Mouse (Mus musculus): ENCODE results near the gene Rab3a. TPM values are rescaled to one million over a fixed set of nuclear protein-coding genes. Genes with fewer than 3 reads are reported as not detected.

The Rab3a gene
- polyA plus RNA-seq, 1 experiment from 2014 or later = 56.6 TPM

GRCm38 (mm10) chr8:70719796-70720270, 34.6 kb upstream of the Rab3a start:
- DNase-seq (ENCODE audit: low spot score, missing footprints) = no peak

DNA sequence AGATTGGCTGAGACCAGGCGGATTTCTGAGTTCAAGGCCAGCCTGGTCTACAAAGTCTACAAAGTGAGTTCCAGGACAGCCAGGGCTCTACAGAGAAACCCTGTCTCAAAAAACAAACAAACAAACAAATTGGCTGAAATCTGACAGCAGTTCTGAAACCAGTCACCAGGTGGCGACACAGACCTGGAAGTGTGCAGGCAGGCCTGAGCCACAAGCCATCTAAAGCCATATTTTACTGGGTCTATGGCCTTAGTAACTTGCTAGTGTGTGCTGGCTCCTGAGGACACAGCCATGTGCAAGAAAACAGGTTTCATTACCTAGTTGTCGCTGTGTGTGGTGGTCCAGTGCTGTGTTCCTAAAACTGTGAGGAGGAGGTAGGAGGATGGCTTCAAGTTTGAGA, 33.7 kb upstream of the Rab3a start:
- 2% methylated on average over 3 of the region's 3 CpGs for WGBS
- no peaks in the 10 kb centered on the region for H3K27me3 ChIP-seq (ENCODE audit: control insufficient read depth, insufficient read depth, low read length)
- no peaks in the 10 kb centered on the region for H3K9me3 ChIP-seq (ENCODE audit: control insufficient read depth, low read length)
- DNase-seq (ENCODE audit: low spot score, missing footprints) (peak; percentile 98), ATAC-seq (ENCODE audit: low FRiP score) (peak; percentile 51; the same call in 1 of the 2 replicates)
- H3K27ac ChIP-seq (ENCODE audit: low read depth, low read length) = no peak overlapping the region
- H3K4me1 ChIP-seq (ENCODE audit: control insufficient read depth, insufficient read depth, low read length) = no peaks in the 10 kb centered on the region
- H3K9ac ChIP-seq (ENCODE audit: low read length) = no peak overlapping the region
- H3K4me2 ChIP-seq = no peak overlapping the region
- no peak overlapping the region for H3K4me3 ChIP-seq (ENCODE audit: low read depth, low read length)
- no peaks in the 10 kb centered on the region for H3K36me3 ChIP-seq (ENCODE audit: control insufficient read depth, insufficient read depth, low read length)

More at GRCm38 (mm10) chr8:70719796-70720270, 34.6 kb upstream of the Rab3a start:
- H3K4me3 ChIP-seq (ENCODE audit: low read depth, low read length) = no peak overlapping the region
- no peaks in the 10 kb centered on the region for H3K9me3 ChIP-seq (ENCODE audit: control insufficient read depth, low read length)
- no peaks in the 10 kb centered on the region for H3K27me3 ChIP-seq (ENCODE audit: control insufficient read depth, insufficient read depth, low read length)
- H3K27ac ChIP-seq (ENCODE audit: low read depth, low read length) = no peak overlapping the region
- no peak for ATAC-seq (ENCODE audit: low FRiP score)
- no peaks in the 10 kb centered on the region for H3K4me1 ChIP-seq (ENCODE audit: control insufficient read depth, insufficient read depth, low read length)
- H3K36me3 ChIP-seq (ENCODE audit: control insufficient read depth, insufficient read depth, low read length) = no peaks in the 10 kb centered on the region
- H3K4me2 ChIP-seq = no peak overlapping the region
- no peak overlapping the region for H3K9ac ChIP-seq (ENCODE audit: low read length)
- 73% methylated on average over 9 of the region's 9 CpGs for WGBS

- H3K9me3 ChIP-seq (ENCODE audit: control insufficient read depth, low read length) = no peaks in the 10 kb centered on the region
- H3K36me3 ChIP-seq (ENCODE audit: control insufficient read depth, insufficient read depth, low read length) = no peaks in the 10 kb centered on the region
- ATAC-seq (ENCODE audit: low FRiP score) = no peak
- no peak overlapping the region for H3K4me3 ChIP-seq (ENCODE audit: low read depth, low read length)
- no peak for DNase-seq (ENCODE audit: low spot score, missing footprints)
- H3K4me1 ChIP-seq (ENCODE audit: control insufficient read depth, insufficient read depth, low read length) = no peaks in the 10 kb centered on the region
- H3K27me3 ChIP-seq (ENCODE audit: control insufficient read depth, insufficient read depth, low read length) = no peaks in the 10 kb centered on the region
- WGBS = 83% methylated on average over 8 of the region's 8 CpGs
- H3K9ac ChIP-seq (ENCODE audit: low read length) = no peak overlapping the region
- H3K27ac ChIP-seq (ENCODE audit: low read depth, low read length) = no peak overlapping the region
- no peak overlapping the region for H3K4me2 ChIP-seq
Measured at GRCm38 (mm10) chr8:70721601-70722000, 32.9 kb upstream of the Rab3a start.

DNA sequence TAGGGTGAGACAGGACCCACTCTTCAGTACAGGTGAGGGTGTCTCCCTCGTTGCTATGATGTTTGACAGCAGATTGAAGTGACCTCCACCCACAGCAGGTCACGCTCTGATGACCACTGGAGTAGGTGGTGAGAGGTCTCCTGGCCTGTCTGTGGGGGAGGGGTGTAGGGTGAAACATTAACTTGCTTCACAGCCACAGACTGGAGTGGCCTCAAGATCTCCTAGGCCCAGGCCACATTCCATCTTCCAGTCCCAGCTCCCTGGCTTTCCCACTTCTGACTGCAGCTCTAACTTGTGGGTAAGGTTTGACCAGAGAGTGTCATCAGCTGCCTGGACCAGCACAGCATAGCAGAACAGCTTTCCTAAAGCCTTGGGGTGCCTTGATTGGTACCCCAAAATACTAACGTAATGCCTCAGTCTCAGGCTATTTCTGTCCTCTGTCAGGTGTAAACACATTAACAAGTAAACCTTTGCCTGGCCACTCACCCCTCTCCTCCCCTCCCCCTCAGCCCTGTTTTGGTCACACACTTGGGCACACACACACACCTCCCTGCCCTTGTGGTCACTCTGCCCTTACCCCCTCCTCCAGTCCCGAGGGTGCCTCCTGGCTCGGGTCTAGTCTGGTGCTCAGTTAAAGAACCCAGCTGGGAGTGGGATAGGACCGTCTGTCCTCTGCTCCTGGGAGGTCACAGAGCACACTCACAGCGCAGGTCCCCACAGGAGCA, 30.8 kb upstream of the Rab3a start, which contains the start of gene Pde4c:
Pde4c (plus strand) TSS at position 235 of the 725 bp plus-strand sequence.
- Histone ChIP-seq H3K4me1 (ENCODE audit: control insufficient read depth, insufficient read depth, low read length) (no peaks in the 10 kb centered on the region), H3K9me3 (ENCODE audit: control insufficient read depth, low read length) (no peaks in the 10 kb centered on the region), H3K9ac (ENCODE audit: low read length) (no peak within 1 kb of the TSS), H3K4me3 (ENCODE audit: low read depth, low read length) (no peak within 1 kb of the TSS), H3K4me2 (no peak within 1 kb of the TSS), H3K36me3 (ENCODE audit: control insufficient read depth, insufficient read depth, low read length) (no peaks in the 10 kb centered on the region), H3K27ac (ENCODE audit: low read depth, low read length) (no peak within 1 kb of the TSS), H3K27me3 (ENCODE audit: control insufficient read depth, insufficient read depth, low read length) (peaks cover under 1% of the 10 kb centered on the region)
- 69% methylated on average over 7 of the region's 7 CpGs for WGBS
- DNase-seq (ENCODE audit: low spot score, missing footprints) (no peak), ATAC-seq (ENCODE audit: low FRiP score) (no peak)

- no peak overlapping the region for H3K27ac ChIP-seq (ENCODE audit: low read depth, low read length)
- no peak for ATAC-seq (ENCODE audit: low FRiP score)
- H3K9me3 ChIP-seq (ENCODE audit: control insufficient read depth, low read length) = no peaks in the 10 kb centered on the region
- H3K36me3 ChIP-seq (ENCODE audit: control insufficient read depth, insufficient read depth, low read length) = no peaks in the 10 kb centered on the region
- WGBS = 78% methylated on average over 12 of the region's 12 CpGs
- DNase-seq (ENCODE audit: low spot score, missing footprints) = no peak
- H3K9ac ChIP-seq (ENCODE audit: low read length) = no peak overlapping the region
- peaks cover 6% of the 10 kb centered on the region for H3K27me3 ChIP-seq (ENCODE audit: control insufficient read depth, insufficient read depth, low read length)
- H3K4me3 ChIP-seq (ENCODE audit: low read depth, low read length) = no peak overlapping the region
- H3K4me2 ChIP-seq = no peak overlapping the region
- no peaks in the 10 kb centered on the region for H3K4me1 ChIP-seq (ENCODE audit: control insufficient read depth, insufficient read depth, low read length)
Measured at GRCm38 (mm10) chr8:70724216-70724615, 30.3 kb upstream of the Rab3a start.

DNA sequence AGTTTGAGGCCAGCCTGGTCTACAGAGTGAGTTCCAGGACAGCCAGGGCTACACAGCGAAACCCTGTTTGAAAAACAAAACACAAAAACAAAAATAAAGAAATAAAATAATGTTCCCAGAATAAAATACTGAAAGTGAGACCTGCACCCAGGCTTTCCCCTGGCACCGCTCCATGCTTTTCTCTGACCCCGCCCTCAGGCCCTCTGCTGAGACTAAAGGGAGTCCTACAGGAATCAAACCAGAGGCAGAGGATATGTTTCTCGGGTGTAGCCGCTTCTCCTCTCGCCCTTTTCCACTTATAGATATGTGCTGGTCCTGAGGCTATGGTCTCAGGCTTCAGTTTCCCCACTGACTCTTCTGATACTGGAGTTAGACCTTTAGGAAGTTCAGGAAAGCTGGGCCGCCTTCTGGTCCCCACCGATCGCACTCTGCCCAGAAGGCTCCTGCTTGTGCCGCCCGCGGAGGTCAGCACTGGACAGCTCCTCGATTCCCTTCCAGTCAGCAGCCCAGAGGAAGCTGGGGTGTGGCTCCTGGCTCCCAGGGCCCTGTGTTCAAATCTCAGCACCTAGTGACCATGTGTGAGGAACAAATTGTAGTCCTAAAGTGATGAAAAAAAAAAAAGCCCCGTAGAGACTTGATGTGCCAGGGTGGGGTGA, 28.6 kb upstream of the Rab3a start:
- no peak overlapping the region for H3K4me3 ChIP-seq (ENCODE audit: low read depth, low read length)

GRCm38 (mm10) chr8:70726721-70727120, 27.8 kb upstream of the Rab3a start:
- Histone ChIP-seq H3K4me3 (ENCODE audit: low read depth, low read length) (no peak overlapping the region), H3K9ac (ENCODE audit: low read length) (no peak overlapping the region), H3K4me2 (no peak overlapping the region), H3K36me3 (ENCODE audit: control insufficient read depth, insufficient read depth, low read length) (no peaks in the 10 kb centered on the region), H3K4me1 (ENCODE audit: control insufficient read depth, insufficient read depth, low read length) (peaks cover 3% of the 10 kb centered on the region; the same call in 1 of the 2 replicates), H3K27ac (ENCODE audit: low read depth, low read length) (no peak overlapping the region), H3K9me3 (ENCODE audit: control insufficient read depth, low read length) (no peaks in the 10 kb centered on the region), H3K27me3 (ENCODE audit: control insufficient read depth, insufficient read depth, low read length) (peaks cover 18% of the 10 kb centered on the region)
- WGBS = 42% methylated on average over 11 of the region's 11 CpGs
- ATAC-seq (ENCODE audit: low FRiP score) = no peak
- no peak for DNase-seq (ENCODE audit: low spot score, missing footprints)

More for the DNA sequence above, 28.6 kb upstream of the Rab3a start:
- H3K4me1 ChIP-seq (ENCODE audit: control insufficient read depth, insufficient read depth, low read length) = peaks cover 3% of the 10 kb centered on the region; the same call in 1 of the 2 replicates
- no peaks in the 10 kb centered on the region for H3K36me3 ChIP-seq (ENCODE audit: control insufficient read depth, insufficient read depth, low read length)
- no peaks in the 10 kb centered on the region for H3K9me3 ChIP-seq (ENCODE audit: control insufficient read depth, low read length)
- WGBS = 29% methylated on average over 14 of the region's 14 CpGs
- H3K9ac ChIP-seq (ENCODE audit: low read length) = no peak overlapping the region
- no peak overlapping the region for H3K27ac ChIP-seq (ENCODE audit: low read depth, low read length)
- H3K4me2 ChIP-seq = no peak overlapping the region
- DNase-seq (ENCODE audit: low spot score, missing footprints) (no peak), ATAC-seq (ENCODE audit: low FRiP score) (no peak)
- H3K27me3 ChIP-seq (ENCODE audit: control insufficient read depth, insufficient read depth, low read length) = peaks cover 18% of the 10 kb centered on the region

GRCm38 (mm10) chr8:70729808-70730475, 24.5 kb upstream of the Rab3a start:
- Histone ChIP-seq H3K27ac (ENCODE audit: low read depth, low read length) (no peak overlapping the region), H3K36me3 (ENCODE audit: control insufficient read depth, insufficient read depth, low read length) (no peaks in the 10 kb centered on the region), H3K9ac (ENCODE audit: low read length) (0 out of 2 replicates have a peak overlapping the region, but pooled peaks have one; percentile 24), H3K4me2 (peak overlapping the region; percentile 30), H3K27me3 (ENCODE audit: control insufficient read depth, insufficient read depth, low read length) (peaks cover 18% of the 10 kb centered on the region), H3K9me3 (ENCODE audit: control insufficient read depth, low read length) (no peaks in the 10 kb centered on the region), H3K4me1 (ENCODE audit: control insufficient read depth, insufficient read depth, low read length) (peaks cover 3% of the 10 kb centered on the region; the same call in 1 of the 2 replicates), H3K4me3 (ENCODE audit: low read depth, low read length) (0 out of 2 replicates have a peak overlapping the region, but pooled peaks have one; percentile 3)
- ATAC-seq (ENCODE audit: low FRiP score) (no peak), DNase-seq (ENCODE audit: low spot score, missing footprints) (no peak)
- 6% methylated on average over 34 of the region's 34 CpGs for WGBS

Data from midbrain, embryonic 11.5 days (tissue).